Mouse (Mus musculus): ENCODE results near the gene Il9r. TPM values are rescaled to one million over a fixed set of nuclear protein-coding genes. Genes with fewer than 3 reads are reported as not detected.

Gene Il9r
- polyA plus RNA-seq, 1 experiment = 27.6 TPM

- Histone ChIP-seq H3K4me1 (ENCODE audit: control insufficient read depth, insufficient read depth, insufficient read length) (no peaks in the 10 kb centered on the region; the same call in 1 of the 2 replicates), H3K4me3 (ENCODE audit: extremely low read depth, insufficient read depth, insufficient read length) (no peak overlapping the region), H3K27me3 (ENCODE audit: control insufficient read depth, insufficient read depth, low read length) (no peaks in the 10 kb centered on the region), H3K36me3 (ENCODE audit: control insufficient read depth, insufficient read depth, low read length) (no peaks in the 10 kb centered on the region), H3K27ac (ENCODE audit: insufficient read depth, low read length) (no peak overlapping the region)
- no peak for TF ChIP-seq POLR2A (IDR thresholded peaks at IDR 0.05; ENCODE audit: low read depth, low read length)
- TF ChIP-seq CTCF (IDR thresholded peaks at IDR 0.05; ENCODE audit: extremely low read depth, insufficient read depth, insufficient read length, insufficient replicate concordance) = no peak
- WGBS = 46% methylated on average over 9 of the region's 9 CpGs
- no peak for DNase-seq (ENCODE audit: low read depth in 1 of 2, low spot score in 2 of 2)
Measured at GRCm38 (mm10) chr11:32161500-32161899, 38.6 kb downstream of the Il9r start.

- no peak for DNase-seq (ENCODE audit: low read depth in 1 of 2, low spot score in 2 of 2)
- TF ChIP-seq POLR2A (IDR thresholded peaks at IDR 0.05; ENCODE audit: low read depth, low read length) (no peak), CTCF (IDR thresholded peaks at IDR 0.05; ENCODE audit: extremely low read depth, insufficient read depth, insufficient read length, insufficient replicate concordance) (no peak)
- no peak overlapping the region for H3K4me3 ChIP-seq (ENCODE audit: extremely low read depth, insufficient read depth, insufficient read length)
- no peaks in the 10 kb centered on the region for H3K27me3 ChIP-seq (ENCODE audit: control insufficient read depth, insufficient read depth, low read length)
- no peak overlapping the region for H3K27ac ChIP-seq (ENCODE audit: insufficient read depth, low read length)
- no peaks in the 10 kb centered on the region; the same call in 1 of the 2 replicates for H3K4me1 ChIP-seq (ENCODE audit: control insufficient read depth, insufficient read depth, insufficient read length)
- H3K36me3 ChIP-seq (ENCODE audit: control insufficient read depth, insufficient read depth, low read length) = no peaks in the 10 kb centered on the region
- 84% methylated on average over 7 of the region's 7 CpGs for WGBS
Measured at GRCm38 (mm10) chr11:32160341-32160740, 39.7 kb downstream of the Il9r start.

- WGBS = 64% methylated on average over 3 of the region's 3 CpGs
- no peak for DNase-seq (ENCODE audit: low read depth in 1 of 2, low spot score in 2 of 2)
- no peak overlapping the region for H3K4me3 ChIP-seq (ENCODE audit: extremely low read depth, insufficient read depth, insufficient read length)
- H3K4me1 ChIP-seq (ENCODE audit: control insufficient read depth, insufficient read depth, insufficient read length) = no peaks in the 10 kb centered on the region; the same call in 1 of the 2 replicates
- H3K27ac ChIP-seq (ENCODE audit: insufficient read depth, low read length) = no peak overlapping the region
- TF ChIP-seq POLR2A (IDR thresholded peaks at IDR 0.05; ENCODE audit: low read depth, low read length) (no peak), CTCF (IDR thresholded peaks at IDR 0.05; ENCODE audit: extremely low read depth, insufficient read depth, insufficient read length, insufficient replicate concordance) (no peak)
- H3K27me3 ChIP-seq (ENCODE audit: control insufficient read depth, insufficient read depth, low read length) = no peaks in the 10 kb centered on the region
- H3K36me3 ChIP-seq (ENCODE audit: control insufficient read depth, insufficient read depth, low read length) = no peaks in the 10 kb centered on the region
Measured at GRCm38 (mm10) chr11:32159176-32159575, 40.9 kb downstream of the Il9r start.

- Histone ChIP-seq H3K36me3 (ENCODE audit: control insufficient read depth, insufficient read depth, low read length) (no peaks in the 10 kb centered on the region), H3K27me3 (ENCODE audit: control insufficient read depth, insufficient read depth, low read length) (no peaks in the 10 kb centered on the region), H3K4me1 (ENCODE audit: control insufficient read depth, insufficient read depth, insufficient read length) (no peaks in the 10 kb centered on the region; the same call in 1 of the 2 replicates), H3K4me3 (ENCODE audit: extremely low read depth, insufficient read depth, insufficient read length) (no peak overlapping the region), H3K27ac (ENCODE audit: insufficient read depth, low read length) (no peak overlapping the region)
- DNase-seq (ENCODE audit: low read depth in 1 of 2, low spot score in 2 of 2) = no peak
- TF ChIP-seq CTCF (IDR thresholded peaks at IDR 0.05; ENCODE audit: extremely low read depth, insufficient read depth, insufficient read length, insufficient replicate concordance) (no peak), POLR2A (IDR thresholded peaks at IDR 0.05; ENCODE audit: low read depth, low read length) (no peak)
- WGBS = 88% methylated on average over 18 of the region's 18 CpGs
Measured at GRCm38 (mm10) chr11:32157791-32158594, 42.1 kb downstream of the Il9r start.

GRCm38 (mm10) chr11:32156854-32157630 is 43.0 kb downstream of the Il9r start:
- Histone ChIP-seq H3K27ac (ENCODE audit: insufficient read depth, low read length) (no peak overlapping the region), H3K4me3 (ENCODE audit: extremely low read depth, insufficient read depth, insufficient read length) (no peak overlapping the region), H3K4me1 (ENCODE audit: control insufficient read depth, insufficient read depth, insufficient read length) (no peaks in the 10 kb centered on the region; the same call in 1 of the 2 replicates), H3K27me3 (ENCODE audit: control insufficient read depth, insufficient read depth, low read length) (no peaks in the 10 kb centered on the region), H3K36me3 (ENCODE audit: control insufficient read depth, insufficient read depth, low read length) (no peaks in the 10 kb centered on the region)
- no peak for TF ChIP-seq CTCF (IDR thresholded peaks at IDR 0.05; ENCODE audit: extremely low read depth, insufficient read depth, insufficient read length, insufficient replicate concordance)
- TF ChIP-seq POLR2A (IDR thresholded peaks at IDR 0.05; ENCODE audit: low read depth, low read length) = no peak
- DNase-seq (ENCODE audit: low read depth in 1 of 2, low spot score in 2 of 2) = no peak
- 41% methylated on average over 7 of the region's 7 CpGs for WGBS

GRCm38 (mm10) chr11:32153216-32153615 is 46.9 kb downstream of the Il9r start:
- Histone ChIP-seq H3K27me3 (ENCODE audit: control insufficient read depth, insufficient read depth, low read length) (no peaks in the 10 kb centered on the region), H3K4me3 (ENCODE audit: extremely low read depth, insufficient read depth, insufficient read length) (no peak overlapping the region), H3K27ac (ENCODE audit: insufficient read depth, low read length) (no peak overlapping the region), H3K4me1 (ENCODE audit: control insufficient read depth, insufficient read depth, insufficient read length) (no peaks in the 10 kb centered on the region), H3K36me3 (ENCODE audit: control insufficient read depth, insufficient read depth, low read length) (no peaks in the 10 kb centered on the region)
- 86% methylated on average over 7 of the region's 7 CpGs for WGBS
- TF ChIP-seq POLR2A (IDR thresholded peaks at IDR 0.05; ENCODE audit: low read depth, low read length) (no peak), CTCF (IDR thresholded peaks at IDR 0.05; ENCODE audit: extremely low read depth, insufficient read depth, insufficient read length, insufficient replicate concordance) (no peak)
- no peak for DNase-seq (ENCODE audit: low read depth in 1 of 2, low spot score in 2 of 2)

Data from spleen, adult 2 months (tissue).